Mouse (Mus musculus): ENCODE results near the gene Slf2. TPM values are rescaled to one million over a fixed set of nuclear protein-coding genes. Genes with fewer than 3 reads are reported as not detected.

The Slf2 gene
- polyA plus RNA-seq, 1 experiment from 2014 or later: 7.5 TPM

- Histone ChIP-seq H3K27me3 (ENCODE audit: insufficient read depth, low read length) (no peaks in the 10 kb centered on the region), H3K27ac (ENCODE audit: low read depth) (no peak overlapping the region), H3K36me3 (replicated peaks; ENCODE audit: insufficient read depth, low read length) (no peaks in the 10 kb centered on the region), H3K9me3 (ENCODE audit: low read length) (no peaks in the 10 kb centered on the region), H3K9ac (replicated peaks) (no peak overlapping the region), H3K4me2 (ENCODE audit: low read depth, low read length) (no peak overlapping the region), H3K4me1 (ENCODE audit: insufficient read depth) (peaks cover 4% of the 10 kb centered on the region; the same call in 1 of the 2 replicates), H3K4me3 (ENCODE audit: low read depth, low read length) (no peak overlapping the region)
- no peak for ATAC-seq
- DNase-seq: no peak
- TF ChIP-seq CTCF (IDR thresholded peaks at IDR 0.05; ENCODE audit: low read depth): no peak
- TF ChIP-seq EP300 (IDR thresholded peaks at IDR 0.05; ENCODE audit: low read depth): no peak
- WGBS (ENCODE audit: insufficient replicate concordance): 51% methylated on average over 6 of the region's 6 CpGs
These were observed 26.7 kb upstream of the Slf2 start for GRCm38 (mm10) chr19:44904141-44904720.

- no peaks in the 10 kb centered on the region for H3K36me3 ChIP-seq (replicated peaks; ENCODE audit: insufficient read depth, low read length)
These were observed 25.6 kb upstream of the Slf2 start for GRCm38 (mm10) chr19:44905316-44905715.

GRCm38 (mm10) chr19:44907851-44908690 lies 22.9 kb upstream of the Slf2 start:
- Histone ChIP-seq H3K36me3 (replicated peaks; ENCODE audit: insufficient read depth, low read length) (no peaks in the 10 kb centered on the region), H3K9me3 (ENCODE audit: low read length) (no peaks in the 10 kb centered on the region), H3K27me3 (ENCODE audit: insufficient read depth, low read length) (no peaks in the 10 kb centered on the region), H3K9ac (replicated peaks) (no peak overlapping the region), H3K4me1 (ENCODE audit: insufficient read depth) (peaks cover 4% of the 10 kb centered on the region; the same call in 1 of the 2 replicates), H3K27ac (ENCODE audit: low read depth) (0 out of 2 replicates have a peak overlapping the region, but pooled peaks have one; percentile 49), H3K4me2 (ENCODE audit: low read depth, low read length) (no peak overlapping the region), H3K4me3 (ENCODE audit: low read depth, low read length) (no peak overlapping the region)
- DNase-seq (no peak), ATAC-seq (no peak)
- TF ChIP-seq CTCF (IDR thresholded peaks at IDR 0.05; ENCODE audit: low read depth) (no peak), EP300 (IDR thresholded peaks at IDR 0.05; ENCODE audit: low read depth) (no peak)
- 59% methylated on average over 15 of the region's 15 CpGs for WGBS (ENCODE audit: insufficient replicate concordance)

More at GRCm38 (mm10) chr19:44905316-44905715, 25.6 kb upstream of the Slf2 start:
- peak overlapping the region; percentile 39; the same call in 1 of the 2 replicates for H3K27ac ChIP-seq (ENCODE audit: low read depth)
- DNase-seq (no peak), ATAC-seq (no peak)
- H3K4me1 ChIP-seq (ENCODE audit: insufficient read depth): peaks cover 4% of the 10 kb centered on the region; the same call in 1 of the 2 replicates
- H3K9ac ChIP-seq (replicated peaks): no peak overlapping the region
- H3K4me3 ChIP-seq (ENCODE audit: low read depth, low read length): no peak overlapping the region
- 46% methylated on average over 4 of the region's 4 CpGs for WGBS (ENCODE audit: insufficient replicate concordance)
- no peak overlapping the region for H3K4me2 ChIP-seq (ENCODE audit: low read depth, low read length)
- H3K27me3 ChIP-seq (ENCODE audit: insufficient read depth, low read length): no peaks in the 10 kb centered on the region
- no peak for TF ChIP-seq EP300 (IDR thresholded peaks at IDR 0.05; ENCODE audit: low read depth)
- TF ChIP-seq CTCF (IDR thresholded peaks at IDR 0.05; ENCODE audit: low read depth): no peak
- H3K9me3 ChIP-seq (ENCODE audit: low read length): no peaks in the 10 kb centered on the region

- 66% methylated on average over 11 of the region's 11 CpGs for WGBS (ENCODE audit: insufficient replicate concordance)
- H3K27ac ChIP-seq (ENCODE audit: low read depth): no peak overlapping the region
- no peak for DNase-seq
- no peak for ATAC-seq
- peaks cover 4% of the 10 kb centered on the region; the same call in 1 of the 2 replicates for H3K4me1 ChIP-seq (ENCODE audit: insufficient read depth)
- H3K27me3 ChIP-seq (ENCODE audit: insufficient read depth, low read length): no peaks in the 10 kb centered on the region
- H3K9ac ChIP-seq (replicated peaks): no peak overlapping the region
- no peak overlapping the region for H3K4me2 ChIP-seq (ENCODE audit: low read depth, low read length)
- no peak overlapping the region for H3K4me3 ChIP-seq (ENCODE audit: low read depth, low read length)
- H3K9me3 ChIP-seq (ENCODE audit: low read length): no peaks in the 10 kb centered on the region
- TF ChIP-seq EP300 (IDR thresholded peaks at IDR 0.05; ENCODE audit: low read depth) (no peak), CTCF (IDR thresholded peaks at IDR 0.05; ENCODE audit: low read depth) (no peak)
- H3K36me3 ChIP-seq (replicated peaks; ENCODE audit: insufficient read depth, low read length): no peaks in the 10 kb centered on the region
These were observed 22.0 kb upstream of the Slf2 start for GRCm38 (mm10) chr19:44908836-44909460.

GRCm38 (mm10) chr19:44914481-44915249 lies 16.3 kb upstream of the Slf2 start:
- no peak for DNase-seq

More at GRCm38 (mm10) chr19:44914481-44915249, 16.3 kb upstream of the Slf2 start:
- Histone ChIP-seq H3K4me3 (ENCODE audit: low read depth, low read length) (no peak overlapping the region), H3K27ac (ENCODE audit: low read depth) (0 out of 2 replicates have a peak overlapping the region, but pooled peaks have one; percentile 39), H3K9me3 (ENCODE audit: low read length) (no peaks in the 10 kb centered on the region), H3K36me3 (replicated peaks; ENCODE audit: insufficient read depth, low read length) (no peaks in the 10 kb centered on the region), H3K4me1 (ENCODE audit: insufficient read depth) (no peaks in the 10 kb centered on the region), H3K9ac (replicated peaks) (no peak overlapping the region), H3K4me2 (ENCODE audit: low read depth, low read length) (no peak overlapping the region), H3K27me3 (ENCODE audit: insufficient read depth, low read length) (no peaks in the 10 kb centered on the region)
- ATAC-seq: no peak
- TF ChIP-seq EP300 (IDR thresholded peaks at IDR 0.05; ENCODE audit: low read depth) (no peak), CTCF (IDR thresholded peaks at IDR 0.05; ENCODE audit: low read depth) (no peak)
- WGBS (ENCODE audit: insufficient replicate concordance): 40% methylated on average over 10 of the region's 10 CpGs
